Mouse (Mus musculus): ENCODE results near the gene Tmigd3. TPM values are rescaled to one million over a fixed set of nuclear protein-coding genes. Genes with fewer than 3 reads are reported as not detected.

Gene Tmigd3
- polyA plus RNA-seq, 1 experiment from 2014 or later: not detected

- H3K9ac ChIP-seq: no peak overlapping the region
- H3K27ac ChIP-seq: no peak overlapping the region
- H3K4me1 ChIP-seq: no peaks in the 10 kb centered on the region
- no peak for ATAC-seq (ENCODE audit: low FRiP score, low read depth)
- no peak overlapping the region for H3K4me2 ChIP-seq (replicated peaks)
- H3K27me3 ChIP-seq (replicated peaks): no peaks in the 10 kb centered on the region
- WGBS: 73% methylated on average over 4 of the region's 4 CpGs
- H3K9me3 ChIP-seq: no peaks in the 10 kb centered on the region
- no peaks in the 10 kb centered on the region for H3K36me3 ChIP-seq
- H3K4me3 ChIP-seq: no peak overlapping the region
These were observed 15.9 kb upstream of the Tmigd3 start for GRCm38 (mm10) chr3:105854786-105855185.

- ATAC-seq (ENCODE audit: low FRiP score, low read depth): no peak
- no peaks in the 10 kb centered on the region for H3K9me3 ChIP-seq
- H3K4me2 ChIP-seq (replicated peaks): no peak overlapping the region
- no peak overlapping the region for H3K27ac ChIP-seq
- no peaks in the 10 kb centered on the region for H3K27me3 ChIP-seq (replicated peaks)
- no peaks in the 10 kb centered on the region for H3K4me1 ChIP-seq
- no peak overlapping the region for H3K9ac ChIP-seq
- H3K36me3 ChIP-seq: no peaks in the 10 kb centered on the region
- H3K4me3 ChIP-seq: no peak overlapping the region
- WGBS: 67% methylated on average over 5 of the region's 5 CpGs
These were observed 13.2 kb upstream of the Tmigd3 start for GRCm38 (mm10) chr3:105857513-105857912.

- Histone ChIP-seq H3K4me2 (replicated peaks) (no peak overlapping the region), H3K9me3 (no peaks in the 10 kb centered on the region), H3K4me3 (no peak overlapping the region), H3K9ac (no peak overlapping the region), H3K36me3 (no peaks in the 10 kb centered on the region), H3K4me1 (no peaks in the 10 kb centered on the region), H3K27ac (no peak overlapping the region), H3K27me3 (replicated peaks) (no peaks in the 10 kb centered on the region)
- no peak for ATAC-seq (ENCODE audit: low FRiP score, low read depth)
- WGBS: 42% methylated on average over 7 of the region's 7 CpGs
These were observed 8.8 kb upstream of the Tmigd3 start for GRCm38 (mm10) chr3:105861747-105862366.

- Histone ChIP-seq H3K9ac (no peak overlapping the region), H3K36me3 (no peaks in the 10 kb centered on the region), H3K9me3 (no peaks in the 10 kb centered on the region), H3K27ac (no peak overlapping the region), H3K4me3 (no peak overlapping the region), H3K27me3 (replicated peaks) (no peaks in the 10 kb centered on the region), H3K4me2 (replicated peaks) (no peak overlapping the region), H3K4me1 (no peaks in the 10 kb centered on the region)
- 77% methylated on average over 1 of the region's 1 CpGs for WGBS
- no peak for ATAC-seq (ENCODE audit: low FRiP score, low read depth)
These were observed 6.6 kb upstream of the Tmigd3 start for GRCm38 (mm10) chr3:105864123-105864522.

- Histone ChIP-seq H3K4me1 (no peaks in the 10 kb centered on the region), H3K4me2 (replicated peaks) (no peak overlapping the region), H3K9ac (no peak overlapping the region), H3K4me3 (no peak overlapping the region), H3K9me3 (no peaks in the 10 kb centered on the region), H3K27me3 (replicated peaks) (no peaks in the 10 kb centered on the region), H3K27ac (no peak overlapping the region), H3K36me3 (no peaks in the 10 kb centered on the region)
- 90% methylated on average over 9 of the region's 9 CpGs for WGBS
- ATAC-seq (ENCODE audit: low FRiP score, low read depth): no peak
These were observed 5.6 kb upstream of the Tmigd3 start for GRCm38 (mm10) chr3:105865122-105865521.

- no peak overlapping the region for H3K27ac ChIP-seq
- 66% methylated on average over 2 of the region's 2 CpGs for WGBS
- H3K4me2 ChIP-seq (replicated peaks): no peak overlapping the region
- H3K9me3 ChIP-seq: no peaks in the 10 kb centered on the region
- no peak overlapping the region for H3K4me3 ChIP-seq
- H3K9ac ChIP-seq: no peak overlapping the region
- no peaks in the 10 kb centered on the region for H3K27me3 ChIP-seq (replicated peaks)
- no peaks in the 10 kb centered on the region for H3K4me1 ChIP-seq
- H3K36me3 ChIP-seq: no peaks in the 10 kb centered on the region
- ATAC-seq (ENCODE audit: low FRiP score, low read depth): no peak
These were observed 2.6 kb upstream of the Tmigd3 start for GRCm38 (mm10) chr3:105868135-105868534.

GRCm38 (mm10) chr3:105872034-105872433 lies 1.3 kb downstream of the Tmigd3 start:
- ATAC-seq (ENCODE audit: low FRiP score, low read depth): no peak
- H3K27me3 ChIP-seq (replicated peaks): no peaks in the 10 kb centered on the region
- no peak overlapping the region for H3K4me3 ChIP-seq
- no peaks in the 10 kb centered on the region for H3K9me3 ChIP-seq
- no peak overlapping the region for H3K9ac ChIP-seq
- 68% methylated on average over 6 of the region's 6 CpGs for WGBS
- H3K36me3 ChIP-seq: no peaks in the 10 kb centered on the region
- no peaks in the 10 kb centered on the region for H3K4me1 ChIP-seq
- H3K27ac ChIP-seq: no peak overlapping the region
- H3K4me2 ChIP-seq (replicated peaks): no peak overlapping the region

GRCm38 (mm10) chr3:105872579-105872978 lies 1.9 kb downstream of the Tmigd3 start:
- no peaks in the 10 kb centered on the region for H3K27me3 ChIP-seq (replicated peaks)
- H3K4me3 ChIP-seq: no peak overlapping the region
- ATAC-seq (ENCODE audit: low FRiP score, low read depth): no peak
- no peaks in the 10 kb centered on the region for H3K4me1 ChIP-seq
- no peak overlapping the region for H3K4me2 ChIP-seq (replicated peaks)
- 67% methylated on average over 3 of the region's 3 CpGs for WGBS
- H3K36me3 ChIP-seq: no peaks in the 10 kb centered on the region
- no peak overlapping the region for H3K9ac ChIP-seq
- H3K9me3 ChIP-seq: no peaks in the 10 kb centered on the region
- no peak overlapping the region for H3K27ac ChIP-seq

- no peaks in the 10 kb centered on the region for H3K36me3 ChIP-seq
- 83% methylated on average over 6 of the region's 6 CpGs for WGBS
- H3K9me3 ChIP-seq: no peaks in the 10 kb centered on the region
These were observed 3.0 kb downstream of the Tmigd3 start for GRCm38 (mm10) chr3:105873451-105874445.

GRCm38 (mm10) chr3:105876022-105876421 lies 5.3 kb downstream of the Tmigd3 start:
- no peak overlapping the region for H3K9ac ChIP-seq
- WGBS: 81% methylated on average over 5 of the region's 5 CpGs
- no peaks in the 10 kb centered on the region for H3K36me3 ChIP-seq
- no peak overlapping the region for H3K4me3 ChIP-seq
- no peak for ATAC-seq (ENCODE audit: low FRiP score, low read depth)
- H3K4me1 ChIP-seq: no peaks in the 10 kb centered on the region
- no peak overlapping the region for H3K27ac ChIP-seq
- H3K27me3 ChIP-seq (replicated peaks): no peaks in the 10 kb centered on the region
- H3K9me3 ChIP-seq: no peaks in the 10 kb centered on the region
- no peak overlapping the region for H3K4me2 ChIP-seq (replicated peaks)

More at GRCm38 (mm10) chr3:105873451-105874445, 3.0 kb downstream of the Tmigd3 start:
- no peaks in the 10 kb centered on the region for H3K4me1 ChIP-seq
- no peak for ATAC-seq (ENCODE audit: low FRiP score, low read depth)
- no peaks in the 10 kb centered on the region for H3K27me3 ChIP-seq (replicated peaks)
- no peak overlapping the region for H3K9ac ChIP-seq
- H3K27ac ChIP-seq: no peak overlapping the region
- no peak overlapping the region for H3K4me2 ChIP-seq (replicated peaks)
- H3K4me3 ChIP-seq: no peak overlapping the region

GRCm38 (mm10) chr3:105877252-105877803 lies 6.6 kb downstream of the Tmigd3 start:
- ATAC-seq (ENCODE audit: low FRiP score, low read depth): no peak
- no peaks in the 10 kb centered on the region for H3K4me1 ChIP-seq
- H3K27me3 ChIP-seq (replicated peaks): no peaks in the 10 kb centered on the region
- H3K36me3 ChIP-seq: no peaks in the 10 kb centered on the region
- no peak overlapping the region for H3K27ac ChIP-seq
- no peak overlapping the region for H3K9ac ChIP-seq
- 91% methylated on average over 6 of the region's 6 CpGs for WGBS
- H3K4me2 ChIP-seq (replicated peaks): no peak overlapping the region
- H3K9me3 ChIP-seq: no peaks in the 10 kb centered on the region
- no peak overlapping the region for H3K4me3 ChIP-seq

GRCm38 (mm10) chr3:105877919-105878318 lies 7.2 kb downstream of the Tmigd3 start:
- 86% methylated on average over 2 of the region's 2 CpGs for WGBS
- H3K27ac ChIP-seq: no peak overlapping the region

More at GRCm38 (mm10) chr3:105877919-105878318, 7.2 kb downstream of the Tmigd3 start:
- no peak overlapping the region for H3K9ac ChIP-seq
- no peaks in the 10 kb centered on the region for H3K36me3 ChIP-seq
- H3K9me3 ChIP-seq: no peaks in the 10 kb centered on the region
- H3K27me3 ChIP-seq (replicated peaks): no peaks in the 10 kb centered on the region
- H3K4me1 ChIP-seq: no peaks in the 10 kb centered on the region
- no peak for ATAC-seq (ENCODE audit: low FRiP score, low read depth)
- no peak overlapping the region for H3K4me3 ChIP-seq
- H3K4me2 ChIP-seq (replicated peaks): no peak overlapping the region
